Mouse (Mus musculus): Measurements from ENCODE around the gene Idi1.

DNA sequence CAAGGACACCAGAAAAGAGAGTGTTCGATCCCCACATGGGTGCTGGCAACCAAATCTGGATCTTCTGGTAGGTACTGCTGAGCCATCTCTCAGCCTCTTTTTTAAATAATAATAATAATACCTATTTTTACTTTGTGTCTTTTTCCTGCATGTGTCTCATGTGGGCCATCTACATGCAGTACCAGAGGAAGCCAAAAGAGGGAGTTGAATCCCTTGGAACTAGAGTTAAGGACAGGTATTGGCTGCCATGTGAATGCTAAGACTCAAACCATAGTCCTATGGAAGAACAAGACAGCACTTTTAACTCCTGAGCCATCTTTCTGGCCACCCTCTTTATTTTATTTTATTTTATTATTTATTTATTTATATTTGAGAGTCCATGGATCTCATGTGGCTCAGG lies 3.3 kb downstream of the Idi1 start:
- TF ChIP-seq CTCF (IDR thresholded peaks at IDR 0.05; ENCODE audit: extremely low read depth, insufficient read depth, insufficient read length, insufficient replicate concordance), result no peak
- no peak for TF ChIP-seq POLR2A (IDR thresholded peaks at IDR 0.05; ENCODE audit: low read depth, low read length)

Measured in spleen, adult 2 months (tissue).